Mouse (Mus musculus): ENCODE data around the gene Cd33. TPM values are rescaled to one million over a fixed set of nuclear protein-coding genes. Genes with fewer than 3 reads are reported as not detected.
A peak's percentile ranks its signal among the peaks of the same experiment; 100 is the strongest.

The Cd33 gene
- polyA plus RNA-seq, 1 experiment from 2014 or later = 1.5 TPM

GRCm38 (mm10) chr7:43525313-43525712, 18.9 kb downstream of the Cd33 start:
- H3K9me3 ChIP-seq (ENCODE audit: control insufficient read depth) = no peaks in the 10 kb centered on the region
- peak; percentile 30 for TF ChIP-seq CTCF (IDR thresholded peaks at IDR 0.05; ENCODE audit: low read depth)
- H3K36me3 ChIP-seq (ENCODE audit: control insufficient read depth, insufficient read depth) = no peaks in the 10 kb centered on the region
- WGBS = 59% methylated on average over 3 of the region's 3 CpGs
- no peak overlapping the region for H3K4me3 ChIP-seq (ENCODE audit: low read depth, low read length)
- H3K27me3 ChIP-seq (replicated peaks; ENCODE audit: control insufficient read depth, insufficient read depth, low read length) = no peaks in the 10 kb centered on the region
- H3K27ac ChIP-seq (ENCODE audit: low read depth, low read length) = no peak overlapping the region
- ATAC-seq = no peak
- no peak overlapping the region for H3K9ac ChIP-seq (ENCODE audit: low read depth, low read length)
- H3K4me2 ChIP-seq (replicated peaks; ENCODE audit: low read depth) = no peak overlapping the region
- H3K4me1 ChIP-seq (replicated peaks; ENCODE audit: control insufficient read depth, insufficient read depth, low read length) = no peaks in the 10 kb centered on the region

- Histone ChIP-seq H3K9me3 (ENCODE audit: control insufficient read depth) (no peaks in the 10 kb centered on the region), H3K4me2 (replicated peaks; ENCODE audit: low read depth) (no peak overlapping the region), H3K36me3 (ENCODE audit: control insufficient read depth, insufficient read depth) (no peaks in the 10 kb centered on the region), H3K27ac (ENCODE audit: low read depth, low read length) (no peak overlapping the region), H3K9ac (ENCODE audit: low read depth, low read length) (no peak overlapping the region), H3K4me1 (replicated peaks; ENCODE audit: control insufficient read depth, insufficient read depth, low read length) (no peaks in the 10 kb centered on the region), H3K4me3 (ENCODE audit: low read depth, low read length) (no peak overlapping the region), H3K27me3 (replicated peaks; ENCODE audit: control insufficient read depth, insufficient read depth, low read length) (no peaks in the 10 kb centered on the region)
- 82% methylated on average over 2 of the region's 2 CpGs for WGBS
- ATAC-seq = no peak
- no peak for TF ChIP-seq CTCF (IDR thresholded peaks at IDR 0.05; ENCODE audit: low read depth)
These were observed 21.5 kb downstream of the Cd33 start for GRCm38 (mm10) chr7:43522776-43523175.

GRCm38 (mm10) chr7:43518341-43518740, 25.9 kb downstream of the Cd33 start:
- Histone ChIP-seq H3K27me3 (replicated peaks; ENCODE audit: control insufficient read depth, insufficient read depth, low read length) (no peaks in the 10 kb centered on the region), H3K4me2 (replicated peaks; ENCODE audit: low read depth) (no peak overlapping the region), H3K36me3 (ENCODE audit: control insufficient read depth, insufficient read depth) (no peaks in the 10 kb centered on the region), H3K4me3 (ENCODE audit: low read depth, low read length) (no peak overlapping the region), H3K9me3 (ENCODE audit: control insufficient read depth) (no peaks in the 10 kb centered on the region), H3K4me1 (replicated peaks; ENCODE audit: control insufficient read depth, insufficient read depth, low read length) (no peaks in the 10 kb centered on the region), H3K27ac (ENCODE audit: low read depth, low read length) (no peak overlapping the region), H3K9ac (ENCODE audit: low read depth, low read length) (no peak overlapping the region)
- TF ChIP-seq CTCF (IDR thresholded peaks at IDR 0.05; ENCODE audit: low read depth) = no peak
- no peak for ATAC-seq
- 82% methylated on average over 15 of the region's 15 CpGs for WGBS

GRCm38 (mm10) chr7:43515076-43515475, 29.2 kb downstream of the Cd33 start:
- no peaks in the 10 kb centered on the region for H3K9me3 ChIP-seq (ENCODE audit: control insufficient read depth)
- no peak for ATAC-seq
- H3K4me2 ChIP-seq (replicated peaks; ENCODE audit: low read depth) = no peak overlapping the region
- H3K36me3 ChIP-seq (ENCODE audit: control insufficient read depth, insufficient read depth) = no peaks in the 10 kb centered on the region
- no peak overlapping the region for H3K27ac ChIP-seq (ENCODE audit: low read depth, low read length)
- no peaks in the 10 kb centered on the region for H3K4me1 ChIP-seq (replicated peaks; ENCODE audit: control insufficient read depth, insufficient read depth, low read length)
- no peak overlapping the region for H3K4me3 ChIP-seq (ENCODE audit: low read depth, low read length)
- no peak for TF ChIP-seq CTCF (IDR thresholded peaks at IDR 0.05; ENCODE audit: low read depth)
- no peaks in the 10 kb centered on the region for H3K27me3 ChIP-seq (replicated peaks; ENCODE audit: control insufficient read depth, insufficient read depth, low read length)
- WGBS = 86% methylated on average over 5 of the region's 5 CpGs
- no peak overlapping the region for H3K9ac ChIP-seq (ENCODE audit: low read depth, low read length)

GRCm38 (mm10) chr7:43512519-43512918, 31.7 kb downstream of the Cd33 start:
- no peak for TF ChIP-seq CTCF (IDR thresholded peaks at IDR 0.05; ENCODE audit: low read depth)
- no peak for ATAC-seq
- Histone ChIP-seq H3K9ac (ENCODE audit: low read depth, low read length) (no peak overlapping the region), H3K4me2 (replicated peaks; ENCODE audit: low read depth) (no peak overlapping the region), H3K9me3 (ENCODE audit: control insufficient read depth) (no peaks in the 10 kb centered on the region), H3K27ac (ENCODE audit: low read depth, low read length) (no peak overlapping the region), H3K27me3 (replicated peaks; ENCODE audit: control insufficient read depth, insufficient read depth, low read length) (no peaks in the 10 kb centered on the region), H3K4me1 (replicated peaks; ENCODE audit: control insufficient read depth, insufficient read depth, low read length) (no peaks in the 10 kb centered on the region), H3K36me3 (ENCODE audit: control insufficient read depth, insufficient read depth) (no peaks in the 10 kb centered on the region), H3K4me3 (ENCODE audit: low read depth, low read length) (no peak overlapping the region)
- 80% methylated on average over 4 of the region's 4 CpGs for WGBS

GRCm38 (mm10) chr7:43511707-43512478, 32.3 kb downstream of the Cd33 start:
- Histone ChIP-seq H3K27me3 (replicated peaks; ENCODE audit: control insufficient read depth, insufficient read depth, low read length) (no peaks in the 10 kb centered on the region), H3K4me3 (ENCODE audit: low read depth, low read length) (no peak overlapping the region), H3K4me2 (replicated peaks; ENCODE audit: low read depth) (no peak overlapping the region), H3K27ac (ENCODE audit: low read depth, low read length) (no peak overlapping the region), H3K4me1 (replicated peaks; ENCODE audit: control insufficient read depth, insufficient read depth, low read length) (no peaks in the 10 kb centered on the region), H3K9me3 (ENCODE audit: control insufficient read depth) (no peaks in the 10 kb centered on the region), H3K9ac (ENCODE audit: low read depth, low read length) (no peak overlapping the region), H3K36me3 (ENCODE audit: control insufficient read depth, insufficient read depth) (no peaks in the 10 kb centered on the region)
- TF ChIP-seq CTCF (IDR thresholded peaks at IDR 0.05; ENCODE audit: low read depth) = no peak
- 40% methylated on average over 4 of the region's 4 CpGs for WGBS
- no peak for ATAC-seq

Data from intestine, postnatal 0 days (tissue).